Mouse (Mus musculus) heart, postnatal 0 days (tissue): ENCODE measurements around the gene Rnf26.

Experiments used
- CTCF ChIP-seq: IDR thresholded peaks from 2 replicates; pipeline ENCODE4 v1.5.1; 2016; ENCODE audit warnings: antibody characterized with exemption, control low read depth, low read depth
- EP300 ChIP-seq: IDR thresholded peaks from 2 replicates; pipeline ENCODE4 v1.6.1; 2016; ENCODE audit warnings: antibody characterized with exemption, low read depth

- no peak for TF ChIP-seq CTCF
- no peak for TF ChIP-seq EP300
These were observed 43.0 kb downstream of the Rnf26 start for GRCm38 (mm10) chr9:44070113-44070843.
